Mouse (Mus musculus) embryonic stem cell, embryonic (primary cell): ENCODE measurements at regions not wholly inside any gene's neighbourhood (a gene's known extent, or its start where the extent isn't known, plus 50 kb on each side); places are given as distances from the start of the nearest gene placed in this dataset.

Source experiments
- CTCF ChIA-PET, 4 experiments: fragments of 300-600 bp in 2 of 4; fragments of 350-600 bp in 2 of 4; sonication (Branson Sonifier 250); formaldehyde crosslinking; loops; one replicate each; lab custom pipeline; 2022; ENCODE audit warnings: inconsistent platforms in 2 of 4; lab: Charles Lee
- POLR2A ChIA-PET, 4 experiments: fragments of 300-600 bp in 2 of 4; fragments of 350-600 bp in 2 of 4; sonication (Branson Sonifier 250); formaldehyde crosslinking; loops; one replicate each; lab custom pipeline; 2022; ENCODE audit warnings: antibody characterized with exemption in 4 of 4, inconsistent platforms in 1 of 4; lab: Charles Lee

DNA sequence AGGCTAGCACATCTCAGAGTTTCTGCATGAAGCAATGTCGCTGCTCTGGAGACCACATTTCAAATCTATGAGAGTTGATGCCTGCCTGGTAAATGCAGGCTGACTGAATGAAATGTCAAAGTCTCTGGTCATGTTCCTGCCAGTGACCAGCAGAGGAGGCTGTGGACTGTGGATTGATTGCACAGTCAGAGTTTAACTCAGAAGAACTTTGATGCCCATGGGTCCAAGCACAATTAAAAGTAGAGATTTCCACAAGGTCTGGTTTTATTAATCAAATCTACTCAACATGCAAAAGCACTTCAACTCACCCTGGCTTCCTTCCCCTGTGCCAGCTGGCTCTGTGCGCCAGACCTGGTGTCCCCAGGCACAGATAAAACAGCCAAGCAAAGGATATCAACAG is 81.3 kb downstream of the Hsd17b3 start:
- POLR2A ChIA-PET, result interaction anchor here in 3 of 4 experiments (0.7 to 1.5 kb wide), 4 partner anchors 13 to 671 kb away, joined by 3 to 4 read pairs (median 3); no protein-coding TSS in a partner anchor
- CTCF ChIA-PET, result no interaction called here

- POLR2A ChIA-PET, result interaction anchor here in 3 of 4 experiments (0.6 to 3.7 kb wide), 18 partner anchors 9 to 152 kb away, joined by 3 to 28 read pairs (median 4); no protein-coding TSS in a partner anchor
These were observed 86.0 kb downstream of the Hsd17b3 start for GRCm38 (mm10) chr13:64002945-64003459.

DNA sequence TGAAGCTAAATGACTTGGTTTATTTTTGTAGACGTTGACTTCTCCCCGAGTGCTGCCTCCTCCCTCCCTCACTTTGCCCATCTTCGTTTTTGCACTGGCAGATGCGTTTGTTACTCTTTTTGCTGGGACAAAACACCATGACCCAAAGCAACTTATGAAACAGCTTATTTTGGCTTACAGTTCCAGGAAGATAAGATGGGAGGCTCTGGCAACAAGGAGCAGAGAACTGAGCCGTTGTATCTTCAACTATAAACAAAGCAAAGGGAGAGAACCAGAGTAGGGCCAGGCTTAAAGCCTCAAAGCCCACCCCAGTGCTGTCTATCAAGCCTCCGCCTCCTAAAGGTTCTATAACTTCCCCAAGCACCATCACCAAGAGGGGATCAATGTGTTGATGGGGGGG is 88.7 kb downstream of the Hsd17b3 start:
- POLR2A ChIA-PET, result interaction anchor here in 2 of 4 experiments (0.8 to 3.7 kb wide), 15 partner anchors 10 to 125 kb away, joined by 3 to 11 read pairs (median 4); no protein-coding TSS in a partner anchor
- CTCF ChIA-PET, result no interaction called here

More at GRCm38 (mm10) chr13:64002945-64003459, 86.0 kb downstream of the Hsd17b3 start:
- CTCF ChIA-PET, result interaction anchor here in 1 of 4 experiments (1.7 kb wide), 1 partner anchor 96 kb away, joined by 5 read pairs; no protein-coding TSS in a partner anchor

DNA sequence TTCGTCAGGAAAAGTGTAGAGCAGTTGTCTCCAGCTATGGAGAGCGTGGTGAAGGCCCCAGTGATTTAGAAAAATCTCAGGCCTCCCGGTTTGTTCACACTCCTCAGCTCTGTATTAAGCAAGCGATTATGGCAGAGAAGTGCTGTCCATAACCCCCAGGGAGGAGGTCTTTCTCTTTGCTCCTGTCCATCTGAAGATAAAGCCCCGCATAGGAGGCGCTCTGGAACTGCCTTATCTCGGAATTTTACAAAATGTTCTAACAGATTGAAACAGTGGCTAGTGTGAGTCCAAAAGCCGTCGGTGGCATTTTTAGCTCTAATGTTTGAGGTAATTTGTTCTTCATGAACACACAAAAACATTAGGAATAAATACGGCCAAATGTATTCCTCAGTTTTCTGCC is 90.4 kb downstream of the Hsd17b3 start:
- ChIA-PET CTCF (no interaction called here), POLR2A (interaction anchor here in 2 of 4 experiments (0.6 to 2.4 kb wide), 8 partner anchors 8 to 445 kb away, joined by 3 to 8 read pairs (median 4); no protein-coding TSS in a partner anchor)

DNA sequence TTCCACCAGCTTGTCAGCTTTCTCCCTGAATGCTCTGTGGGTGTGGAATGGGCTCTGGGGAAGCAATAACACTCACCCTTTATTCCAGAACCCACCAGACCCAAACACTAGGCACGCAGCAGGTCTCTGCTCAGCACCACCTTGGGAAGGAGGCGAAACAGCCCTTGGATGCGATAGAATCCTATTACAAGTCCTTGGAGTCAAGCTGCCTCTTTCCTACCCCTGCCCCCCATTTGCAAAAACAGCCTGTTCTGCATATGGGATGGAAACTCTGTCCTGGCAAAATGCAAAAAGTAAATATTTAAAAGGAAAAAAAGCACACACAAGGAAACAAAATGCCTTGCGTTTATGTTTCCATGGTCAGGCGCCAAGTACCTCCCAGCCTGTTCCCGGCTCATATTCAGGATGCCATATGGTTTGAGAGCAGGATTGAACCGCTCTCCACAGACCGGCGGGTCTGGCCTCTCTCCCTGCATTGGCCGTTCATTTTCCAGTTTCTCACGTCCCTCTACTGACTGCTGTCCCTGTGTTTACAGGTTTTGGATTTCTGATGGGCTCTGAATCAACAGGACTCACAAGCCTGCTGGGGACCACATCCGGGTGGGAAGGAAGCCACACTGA is 95.1 kb downstream of the Hsd17b3 start:
- POLR2A ChIA-PET, result interaction anchor here in 2 of 4 experiments (1.0 to 4.2 kb wide), 4 partner anchors 9 to 26 kb away, joined by 3 to 19 read pairs (median 4); no protein-coding TSS in a partner anchor
- CTCF ChIA-PET, result no interaction called here

DNA sequence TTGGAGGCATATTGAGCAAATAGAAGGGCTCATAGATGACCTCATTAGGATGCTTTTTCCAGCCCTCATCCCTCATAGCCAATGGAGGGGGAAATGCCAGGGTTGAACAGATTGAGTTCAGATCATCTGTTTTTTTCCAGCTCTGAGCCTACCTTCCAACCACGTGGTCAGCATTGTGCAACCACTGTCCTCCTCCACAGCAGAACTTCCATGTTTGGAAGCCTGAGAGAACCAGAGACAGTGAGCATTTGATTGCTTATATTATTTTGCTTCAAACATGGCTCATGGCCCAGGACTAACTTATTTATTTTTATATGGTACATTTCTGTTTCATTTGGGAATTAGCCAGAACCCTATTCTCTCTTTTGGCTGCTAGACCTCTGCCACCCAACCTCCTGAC is 96.0 kb downstream of the Hsd17b3 start:
- CTCF ChIA-PET, result no interaction called here

GRCm38 (mm10) chr13:63990480-63990958 is 98.5 kb downstream of the Hsd17b3 start:
- ChIA-PET POLR2A (interaction anchor here (0.6 to 4.9 kb wide), 18 partner anchors 9 to 421 kb away, joined by 3 to 39 read pairs (median 5); partner anchors contain the start of gene Ercc6l2 (in 1 of the 4)), CTCF (interaction anchor here in 2 of 4 experiments (0.6 to 2.2 kb wide), 4 partner anchors 11 to 268 kb away, joined by 3 to 6 read pairs (median 4); no protein-coding TSS in a partner anchor)

More for the DNA sequence above, 96.0 kb downstream of the Hsd17b3 start:
- POLR2A ChIA-PET, result interaction anchor here in 1 of 4 experiments (1.0 kb wide), 1 partner anchor 25 kb away, joined by 3 read pairs; no protein-coding TSS in a partner anchor

- ChIA-PET POLR2A (interaction anchor here in 2 of 4 experiments (0.6 to 4.9 kb wide), 15 partner anchors 10 to 175 kb away, joined by 3 to 39 read pairs (median 5); partner anchors contain the start of gene Ercc6l2 (in 1 of the 2)), CTCF (interaction anchor here in 3 of 4 experiments (0.6 to 2.2 kb wide), 3 partner anchors 10 to 256 kb away, joined by 3 to 6 read pairs (median 4); no protein-coding TSS in a partner anchor)
These were observed 99.3 kb downstream of the Hsd17b3 start for GRCm38 (mm10) chr13:63989769-63990168.

DNA sequence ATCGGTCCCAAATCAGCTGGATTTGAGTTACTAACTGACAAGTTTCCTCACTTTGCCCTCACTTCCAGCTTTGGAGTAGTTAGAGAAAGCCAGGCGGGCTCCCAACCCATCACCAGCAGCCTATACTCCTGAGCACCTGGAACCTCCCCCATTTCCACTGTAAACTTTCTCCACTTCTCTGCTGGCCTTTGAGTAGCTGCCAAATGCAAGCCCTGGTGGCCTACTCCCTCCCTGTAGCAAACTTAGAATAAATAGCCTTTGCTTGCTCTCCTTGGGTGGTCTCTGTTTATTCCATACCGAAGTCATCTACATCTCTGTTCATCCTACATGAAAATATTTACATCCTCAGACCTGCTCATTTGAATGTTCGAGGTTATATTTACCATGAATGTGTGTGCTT is 100.8 kb downstream of the Hsd17b3 start:
- CTCF ChIA-PET, result no interaction called here
- POLR2A ChIA-PET, result interaction anchor here in 2 of 4 experiments (0.6 to 4.9 kb wide), 5 partner anchors 8 to 58 kb away, joined by 3 to 39 read pairs (median 29); no protein-coding TSS in a partner anchor

DNA sequence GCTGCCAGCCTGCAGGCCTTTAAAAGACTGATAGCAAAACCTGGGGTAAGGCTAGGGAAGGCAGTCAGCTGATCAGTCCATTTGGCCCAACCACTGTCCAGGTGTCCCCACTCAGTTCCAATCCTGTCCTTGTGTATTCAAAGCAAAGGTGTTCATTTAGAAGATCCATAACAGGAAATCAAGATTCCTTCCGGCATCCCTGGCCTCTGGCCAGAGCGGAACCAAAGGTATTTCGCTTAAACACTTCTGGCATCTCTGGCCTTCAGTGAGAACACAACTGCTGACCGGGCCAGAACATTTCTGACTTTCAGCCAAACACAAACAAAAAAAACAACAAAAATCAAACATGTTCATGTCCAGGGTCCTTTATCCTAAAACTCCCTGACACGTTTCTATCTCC is 102.3 kb downstream of the Hsd17b3 start:
- ChIA-PET CTCF (no interaction called here), POLR2A (interaction anchor here in 1 of 4 experiments (0.8 kb wide), 1 partner anchor 29 kb away, joined by 3 read pairs; no protein-coding TSS in a partner anchor)

DNA sequence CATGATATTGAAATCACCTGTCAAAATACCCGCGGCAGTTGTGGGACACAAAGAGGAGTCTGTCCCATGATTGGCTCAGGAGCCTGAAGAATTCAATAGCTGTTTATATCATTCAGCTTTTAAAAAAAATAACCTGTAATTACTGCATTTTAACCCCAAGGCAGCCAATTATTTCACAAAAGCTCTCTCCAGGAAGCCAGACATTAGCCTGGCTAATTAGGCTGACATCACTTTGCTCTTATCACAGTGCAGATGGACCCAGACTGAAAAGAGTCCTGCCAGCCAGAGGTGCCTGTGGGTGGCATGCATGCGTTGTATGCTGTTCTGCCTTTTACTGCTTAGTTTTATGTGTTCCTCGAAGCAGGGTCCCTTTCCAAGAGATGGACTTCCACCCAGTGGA is 103.4 kb downstream of the Hsd17b3 start:
- CTCF ChIA-PET, result interaction anchor here in 1 of 4 experiments (1.0 kb wide), 1 partner anchor 10 kb away, joined by 3 read pairs; no protein-coding TSS in a partner anchor
- POLR2A ChIA-PET, result interaction anchor here in 2 of 4 experiments (0.9 to 2.6 kb wide), 4 partner anchors 17 to 277 kb away, joined by 3 to 21 read pairs (median 3); no protein-coding TSS in a partner anchor

GRCm38 (mm10) chr13:63985086-63985485 is 103.9 kb downstream of the Hsd17b3 start:
- ChIA-PET CTCF (interaction anchor here in 1 of 4 experiments (1.0 kb wide), 1 partner anchor 10 kb away, joined by 3 read pairs; no protein-coding TSS in a partner anchor), POLR2A (interaction anchor here in 2 of 4 experiments (0.9 to 2.6 kb wide), 6 partner anchors 14 to 277 kb away, joined by 3 to 21 read pairs (median 4); no protein-coding TSS in a partner anchor)

- POLR2A ChIA-PET, result interaction anchor here (0.6 to 9.4 kb wide), 95 partner anchors 9 to 707 kb away, joined by 3 to 368 read pairs (median 7); partner anchors contain the start of genes Ercc6l2 (in 2 of the 4), Fancc (in 1 of the 4), Habp4 (in 1 of the 4) and Zfp367 (in 1 of the 4)
- CTCF ChIA-PET, result interaction anchor here (0.5 to 1.4 kb wide), 6 partner anchors 10 to 1196 kb away, joined by 3 to 6 read pairs (median 4); no protein-coding TSS in a partner anchor
These were observed 108.9 kb downstream of the Hsd17b3 start for GRCm38 (mm10) chr13:63980012-63980691.

DNA sequence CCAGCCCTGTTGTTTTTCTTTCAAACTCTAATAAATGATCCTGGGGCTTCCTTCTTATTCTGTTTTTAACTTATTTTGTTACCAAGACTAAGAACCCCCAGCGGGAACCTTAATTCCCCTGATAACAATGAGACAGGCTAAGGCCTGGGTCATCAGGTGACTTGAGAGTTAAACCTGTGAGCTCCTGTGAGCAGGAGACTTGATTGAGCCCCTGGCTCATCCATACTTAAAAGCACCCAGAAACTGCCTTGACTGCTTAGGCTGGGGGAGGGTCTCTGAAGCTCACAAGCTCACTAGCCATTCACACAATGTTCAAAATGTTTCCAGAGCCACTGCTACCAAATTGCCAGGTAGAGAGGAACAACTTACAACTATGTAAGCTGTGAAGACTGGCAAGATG is 109.4 kb downstream of the Hsd17b3 start:
- CTCF ChIA-PET, result interaction anchor here in 3 of 4 experiments (0.5 to 1.4 kb wide), 6 partner anchors 10 to 1197 kb away, joined by 3 to 6 read pairs (median 3); no protein-coding TSS in a partner anchor
- POLR2A ChIA-PET, result interaction anchor here (0.6 to 9.4 kb wide), 91 partner anchors 10 to 1769 kb away, joined by 3 to 368 read pairs (median 7); partner anchors contain the start of genes Ercc6l2 (in 2 of the 4), Fancc (in 1 of the 4), Habp4 (in 1 of the 4) and Zfp367 (in 1 of the 4)

- CTCF ChIA-PET, result interaction anchor here in 1 of 4 experiments (0.7 kb wide), 1 partner anchor 39 kb away, joined by 3 read pairs; no protein-coding TSS in a partner anchor
- POLR2A ChIA-PET, result interaction anchor here (1.0 to 8.5 kb wide), 17 partner anchors 9 to 539 kb away, joined by 3 to 368 read pairs (median 27); no protein-coding TSS in a partner anchor
These were observed 119.1 kb downstream of the Hsd17b3 start for GRCm38 (mm10) chr13:63969907-63970306.

DNA sequence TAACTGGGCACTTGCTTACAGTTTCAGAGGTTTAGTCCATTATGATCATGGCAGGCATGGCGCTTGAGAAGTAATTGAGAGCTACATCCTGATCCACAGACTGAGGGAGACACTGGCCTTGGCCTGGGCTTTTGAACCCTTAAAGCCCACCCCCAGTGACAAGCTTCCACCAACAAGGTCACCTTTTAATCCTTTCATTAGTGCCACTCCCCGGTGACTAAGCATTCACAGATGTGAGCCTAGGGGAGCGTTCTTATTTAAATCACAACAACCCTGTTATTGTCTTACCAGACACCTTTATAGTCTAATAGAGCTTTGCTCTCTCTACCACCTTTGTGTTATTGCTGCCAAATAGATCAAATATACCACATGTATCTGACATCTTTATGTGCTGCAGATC is 120.4 kb downstream of the Hsd17b3 start:
- CTCF ChIA-PET, result interaction anchor here in 2 of 4 experiments (0.6 to 1.2 kb wide), 2 partner anchors 11 to 61 kb away, joined by 3 read pairs; no protein-coding TSS in a partner anchor
- POLR2A ChIA-PET, result interaction anchor here (0.5 to 8.5 kb wide), 108 partner anchors 9 to 1272 kb away, joined by 3 to 368 read pairs (median 4); partner anchors contain the start of genes Ercc6l2 (in 2 of the 4), Habp4 (in 1 of the 4) and Zfp367 (in 1 of the 4)

DNA sequence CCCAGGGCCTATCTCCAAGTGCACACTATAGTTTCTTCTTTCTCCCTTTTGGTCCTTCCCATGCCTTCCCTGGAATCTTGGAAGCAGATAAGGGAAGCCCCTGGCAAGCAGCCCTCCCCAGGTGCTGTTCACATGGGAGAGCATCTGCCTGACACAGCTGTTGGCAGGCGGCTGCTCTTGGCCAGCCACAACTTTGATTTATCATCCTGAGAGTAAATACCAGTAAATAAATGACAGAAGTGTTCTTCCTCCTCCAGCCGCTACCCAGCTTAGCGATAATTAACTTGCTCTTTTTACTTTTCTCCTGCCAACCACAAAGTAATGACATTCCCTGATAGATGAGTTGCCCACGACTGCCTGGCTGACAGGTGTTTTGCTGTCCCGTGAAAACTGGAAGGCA is 131.9 kb downstream of the Hsd17b3 start:
- ChIA-PET POLR2A (interaction anchor here in 3 of 4 experiments (0.5 to 2.8 kb wide), 14 partner anchors 11 to 191 kb away, joined by 3 to 17 read pairs (median 6); no protein-coding TSS in a partner anchor), CTCF (interaction anchor here in 2 of 4 experiments (0.8 to 1.5 kb wide), 2 partner anchors 14 to 792 kb away, joined by 3 to 4 read pairs; no protein-coding TSS in a partner anchor)
